Mouse (Mus musculus) embryonic facial prominence, embryonic 11.5 days (tissue): Measurements from ENCODE around the gene Pfn3. TPM values are rescaled to one million over a fixed set of nuclear protein-coding genes. Genes with fewer than 3 reads are reported as not detected.

Experiments used
- ATAC-seq: fragments of 200-750 bp; cut with Nextera tagmentation; replicated peaks from 2 replicates; pipeline ENCODE4 v1.8.0; 2017; ENCODE audit warnings: low read depth; ENCODE audit not compliant: insufficient number of reproducible peaks, low FRiP score, low TSS enrichment
- DNase-seq: peaks from one replicate; pipeline ENCODE4 v3.0.0-alpha.2; 2015; ENCODE audit warnings: low spot score
- H3K27ac ChIP-seq: fragments of 300-500 bp; sonication (generic); replicated peaks from 2 replicates; pipeline ENCODE4 v1.5.1; 2014; ENCODE audit warnings: mild to moderate bottlenecking, low read depth, low read length, control low read depth
- H3K27me3 ChIP-seq: fragments of 300-500 bp; sonication (generic); 2 replicates; pipeline ENCODE4 v1.6.1; 2014; ENCODE audit warnings: mild to moderate bottlenecking, low read length, moderate library complexity, mixed read lengths; ENCODE audit not compliant: control insufficient read depth, insufficient read depth
- H3K36me3 ChIP-seq: fragments of 300-500 bp; sonication (generic); replicated peaks from 2 replicates; pipeline ENCODE4 v1.6.1; 2014; ENCODE audit warnings: low read depth, mild to moderate bottlenecking, low read length, moderate library complexity, mixed read lengths; ENCODE audit not compliant: control insufficient read depth, insufficient read depth
- H3K4me1 ChIP-seq: fragments of 300-500 bp; sonication (generic); 2 replicates; pipeline ENCODE4 v1.6.1; 2014; ENCODE audit warnings: low read length, mixed read lengths; ENCODE audit not compliant: control insufficient read depth, insufficient read depth
- H3K4me2 ChIP-seq: fragments of 300-500 bp; sonication (generic); 2 replicates; pipeline ENCODE4 v1.6.1; 2014; ENCODE audit warnings: low read depth, mild to moderate bottlenecking, control low read depth, low read length, moderate library complexity
- H3K4me3 ChIP-seq: fragments of 300-500 bp; sonication (generic); 2 replicates; pipeline ENCODE4 v1.5.1; 2014; ENCODE audit warnings: low read depth, low read length, control low read depth
- H3K9ac ChIP-seq: fragments of 300-500 bp; sonication (generic); replicated peaks from 2 replicates; pipeline ENCODE4 v1.6.1; 2014; ENCODE audit warnings: mild to moderate bottlenecking, control low read depth, low read length
- H3K9me3 ChIP-seq: fragments of 300-500 bp; sonication (generic); replicated peaks from 2 replicates; pipeline ENCODE4 v1.6.1; 2016; ENCODE audit warnings: mild to moderate bottlenecking, low read length, inconsistent platforms, mixed read lengths; ENCODE audit not compliant: control insufficient read depth
- WGBS: fragments of 180-500 bp; shearing (Covaris S2); extraction: QIAGEN DNeasy Blood & Tissue Kit; methylation state at CpG from one replicate; pipeline ENCODE4 v1.1.7; 2014; 5-methylcytosine and 5-hydroxymethylcytosine counted together
- polyA plus RNA-seq: library from polyadenylated mRNA; unstranded; fragments of >200 nt; fragmentation: Nextera tagmentation; extraction: Ambion mirVana; gene quantifications from 2 replicates; pipeline ENCODE4 v1.2.1, GENCODE M21; 2014

Gene Pfn3
- polyA plus RNA-seq, 1 experiment from 2014 or later = not detected

DNA sequence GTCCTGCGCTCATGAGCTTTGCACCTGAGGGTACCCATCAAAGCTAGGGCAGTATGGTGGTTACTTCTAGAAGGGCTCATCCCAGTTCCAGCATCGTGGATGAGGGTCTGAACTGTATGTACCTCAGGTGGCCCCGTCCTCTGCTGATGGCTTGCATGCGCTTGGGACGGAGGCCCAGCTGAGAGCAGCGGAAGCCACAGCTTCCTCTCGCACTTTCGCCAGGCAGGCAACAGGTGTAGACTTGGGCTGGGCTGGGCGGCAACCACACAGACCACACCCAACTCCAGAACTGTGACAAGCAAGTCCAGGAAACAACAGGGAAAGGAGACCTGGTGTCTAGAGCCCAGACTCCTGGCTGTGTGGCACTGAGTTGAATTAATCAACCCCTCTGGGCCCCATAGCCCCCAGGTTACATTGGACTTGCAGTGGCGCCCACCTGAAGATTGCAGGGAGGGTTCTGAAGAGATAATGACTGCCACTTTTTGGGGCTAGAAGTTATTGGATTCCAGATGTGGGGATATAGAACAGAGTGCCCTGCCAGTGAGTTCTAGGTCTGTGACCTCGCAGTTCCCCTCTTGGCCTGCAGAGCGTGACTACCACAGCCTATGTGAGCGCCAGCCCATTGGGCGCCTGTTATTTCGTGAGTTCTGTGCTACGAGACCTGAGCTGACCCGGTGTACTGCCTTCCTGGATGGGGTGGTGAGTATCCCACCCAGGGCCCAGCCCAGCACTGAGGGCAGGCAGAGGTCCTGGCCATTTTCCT, 34.8 kb upstream of the Pfn3 start:
- no peak overlapping the region for H3K4me2 ChIP-seq
- peaks cover 10% of the 10 kb centered on the region for H3K4me1 ChIP-seq
- H3K9me3 ChIP-seq = no peaks in the 10 kb centered on the region
- no peak overlapping the region for H3K27ac ChIP-seq
- DNase-seq = no peak
- H3K4me3 ChIP-seq = no peak overlapping the region
- no peaks in the 10 kb centered on the region for H3K27me3 ChIP-seq
- 88% methylated on average over 16 of the region's 17 CpGs for WGBS
- peaks cover 14% of the 10 kb centered on the region for H3K36me3 ChIP-seq
- no peak for ATAC-seq
- no peak overlapping the region for H3K9ac ChIP-seq

- Histone ChIP-seq H3K36me3 (peaks cover 13% of the 10 kb centered on the region), H3K4me1 (peaks cover 10% of the 10 kb centered on the region), H3K9ac (no peak overlapping the region), H3K4me3 (no peak overlapping the region), H3K27me3 (no peaks in the 10 kb centered on the region), H3K27ac (no peak overlapping the region), H3K9me3 (no peaks in the 10 kb centered on the region), H3K4me2 (no peak overlapping the region)
- no peak for DNase-seq
- no peak for ATAC-seq
- 96% methylated on average over 9 of the region's 9 CpGs for WGBS
These were observed 34.2 kb upstream of the Pfn3 start for GRCm38 (mm10) chr13:55449205-55449604.

DNA sequence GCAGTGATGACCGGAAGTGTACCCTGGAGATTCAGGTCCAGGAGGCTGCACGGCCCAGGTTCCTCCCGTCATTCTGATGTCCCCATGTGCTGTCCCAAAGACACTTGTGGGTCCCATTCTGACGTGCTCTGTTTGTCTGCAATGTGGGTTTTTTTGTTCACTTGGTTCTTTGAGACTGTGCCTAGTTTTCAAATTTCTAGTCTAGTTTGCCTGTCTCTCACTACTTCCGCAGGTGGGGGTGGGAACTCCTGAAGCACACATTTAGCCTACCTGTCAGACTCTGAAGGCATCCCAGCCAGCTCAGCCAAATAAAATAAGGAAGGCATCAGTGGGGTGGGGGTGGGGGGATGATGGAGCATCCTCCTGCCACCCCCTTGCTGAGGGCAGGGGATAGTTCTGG, 33.1 kb upstream of the Pfn3 start:
- Histone ChIP-seq H3K4me2 (no peak overlapping the region), H3K4me1 (peaks cover 10% of the 10 kb centered on the region), H3K9me3 (no peaks in the 10 kb centered on the region), H3K9ac (no peak overlapping the region), H3K4me3 (no peak overlapping the region), H3K27ac (no peak overlapping the region), H3K36me3 (peaks cover 9% of the 10 kb centered on the region), H3K27me3 (no peaks in the 10 kb centered on the region)
- DNase-seq = no peak
- ATAC-seq = no peak
- 90% methylated on average over 5 of the region's 5 CpGs for WGBS

DNA sequence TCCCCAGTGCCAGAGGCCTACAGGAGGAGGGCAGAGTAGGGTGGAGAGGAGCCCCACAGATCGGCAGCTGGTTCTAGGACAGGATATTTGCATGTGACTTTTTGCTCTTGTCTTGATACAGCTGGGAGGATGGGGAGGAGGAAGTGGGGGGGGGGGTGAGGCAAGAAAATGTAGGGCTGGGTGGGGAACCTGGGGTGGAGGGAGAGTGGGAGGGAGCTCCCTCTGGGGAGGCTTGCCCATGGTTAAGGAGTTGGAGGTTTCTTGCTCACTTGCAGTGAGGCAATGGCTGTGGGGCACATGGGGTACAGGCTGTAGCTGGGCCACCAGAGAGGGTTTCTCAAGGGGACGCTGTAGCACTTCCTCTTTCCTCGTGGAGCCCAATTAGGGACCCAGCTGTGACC, 32.5 kb upstream of the Pfn3 start:
- ATAC-seq = no peak
- 57% methylated on average over 3 of the region's 3 CpGs for WGBS
- Histone ChIP-seq H3K4me2 (peak overlapping the region; percentile 7; the same call in 1 of the 2 replicates), H3K27ac (no peak overlapping the region), H3K9ac (0 out of 2 replicates have a peak overlapping the region, but pooled peaks have one; percentile 28), H3K27me3 (no peaks in the 10 kb centered on the region), H3K36me3 (peaks cover 9% of the 10 kb centered on the region), H3K4me3 (no peak overlapping the region), H3K9me3 (no peaks in the 10 kb centered on the region), H3K4me1 (peaks cover 10% of the 10 kb centered on the region)
- no peak for DNase-seq

GRCm38 (mm10) chr13:55446483-55447105, 31.6 kb upstream of the Pfn3 start:
- no peaks in the 10 kb centered on the region for H3K9me3 ChIP-seq
- no peaks in the 10 kb centered on the region for H3K27me3 ChIP-seq
- H3K36me3 ChIP-seq = peaks cover 5% of the 10 kb centered on the region
- ATAC-seq (no peak), DNase-seq (no peak)
- H3K4me1 ChIP-seq = peaks cover 10% of the 10 kb centered on the region
- H3K9ac ChIP-seq = peak overlapping the region; percentile 96
- no peak overlapping the region for H3K27ac ChIP-seq
- H3K4me3 ChIP-seq = peak overlapping the region; percentile 87
- peak overlapping the region; percentile 79 for H3K4me2 ChIP-seq
- 82% methylated on average over 6 of the region's 6 CpGs for WGBS

DNA sequence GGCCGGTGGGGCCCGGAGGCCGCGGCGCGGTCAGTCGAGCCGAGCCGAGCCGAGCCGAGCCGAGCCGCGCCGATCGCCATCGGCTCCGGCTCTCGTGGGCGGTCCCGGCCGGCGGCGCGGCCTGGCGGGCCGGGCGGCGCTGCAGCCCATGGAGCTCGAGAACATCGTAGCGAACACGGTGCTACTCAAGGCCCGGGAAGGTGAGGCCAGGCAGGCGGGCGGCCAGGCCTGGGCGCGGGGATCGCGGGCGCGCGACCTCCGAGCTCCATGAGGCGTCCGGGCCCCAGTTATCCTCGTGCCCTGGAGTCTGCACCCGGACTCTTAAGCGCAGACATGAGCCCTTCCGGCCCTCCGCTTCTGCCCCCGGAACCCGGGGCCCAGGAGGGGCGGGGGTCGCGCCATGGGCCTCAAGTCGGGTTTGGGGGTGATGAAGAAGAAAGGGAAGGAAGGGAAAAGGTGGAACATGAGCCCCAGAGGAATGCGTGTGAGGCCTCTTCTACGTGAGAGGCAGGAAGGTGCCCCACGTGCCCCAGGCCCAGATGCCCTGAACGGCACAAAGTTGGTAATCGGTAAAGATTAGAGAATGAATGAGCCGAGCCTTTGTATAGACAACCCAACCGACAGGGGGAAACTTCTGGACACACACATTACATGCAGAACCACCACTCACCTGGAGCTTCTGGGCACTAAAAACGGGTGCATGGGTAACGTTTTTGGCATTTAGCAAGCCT, 30.5 kb upstream of the Pfn3 start:
- whole genome bisulfite sequencing = under 1% methylated on average over 55 of the region's 66 CpGs
- DNase-seq = peak; percentile 70
- Histone ChIP-seq H3K36me3 (no peaks in the 10 kb centered on the region; the same call in 1 of the 2 replicates), H3K27ac (peak overlapping the region; percentile 94), H3K27me3 (no peaks in the 10 kb centered on the region), H3K4me3 (peak overlapping the region; percentile 87), H3K4me1 (peaks cover 10% of the 10 kb centered on the region), H3K4me2 (peak overlapping the region; percentile 79), H3K9me3 (no peaks in the 10 kb centered on the region), H3K9ac (peak overlapping the region; percentile 96)
- ATAC-seq = peak; percentile 7; the same call in 1 of the 2 replicates

DNA sequence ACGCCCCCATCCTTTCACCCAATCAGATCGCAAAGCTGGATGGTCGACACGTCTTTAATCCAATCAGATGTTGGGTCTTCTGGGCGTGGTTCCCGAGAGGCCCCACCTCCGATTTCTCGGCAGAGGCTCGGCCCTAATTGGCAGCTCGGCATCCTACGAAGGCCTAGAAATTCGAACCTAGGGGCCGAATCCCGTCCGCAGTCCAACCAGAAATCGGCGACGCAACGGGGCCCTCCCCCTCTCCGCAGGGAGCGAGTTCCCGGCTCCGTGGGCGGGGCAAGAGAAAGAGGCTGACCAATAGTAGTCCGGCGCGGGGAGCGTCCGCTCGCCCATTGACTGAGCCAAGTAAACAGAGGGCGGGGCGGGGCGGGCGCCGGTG, 29.9 kb upstream of the Pfn3 start, which contains the start of gene Grk6:
Gene Grk6 (plus strand): TSS at position 136 of the 379 bp plus-strand sequence.
- no peaks in the 10 kb centered on the region for H3K9me3 ChIP-seq
- no peaks in the 10 kb centered on the region; the same call in 1 of the 2 replicates for H3K36me3 ChIP-seq
- under 1% methylated on average over 27 of the region's 35 CpGs for WGBS
- H3K27me3 ChIP-seq = no peaks in the 10 kb centered on the region
- H3K27ac ChIP-seq = peak within 1 kb of the TSS; percentile 94
- peak within 1 kb of the TSS; percentile 79 for H3K4me2 ChIP-seq
- H3K4me1 ChIP-seq = peaks cover 10% of the 10 kb centered on the region
- ATAC-seq (peak; percentile 95), DNase-seq (peak; percentile 100)
- peak within 1 kb of the TSS; percentile 87 for H3K4me3 ChIP-seq
- H3K9ac ChIP-seq = peak within 1 kb of the TSS; percentile 96
